Mouse (Mus musculus) adrenal gland, postnatal 36 days (tissue): ENCODE results near the gene Cep170b. TPM values are rescaled to one million over a fixed set of nuclear protein-coding genes. Genes with fewer than 3 reads are reported as not detected.

Source experiments
- DNase-seq, 2 experiments: peaks; one replicate each; pipeline ENCODE4 v3.0.0; 2021; ENCODE audit warnings: mixed read lengths in 1 of 2
- total RNA-seq, 2 experiments: library from RNA; stranded (reverse); gene quantifications; 2 replicates each; pipeline ENCODE4 v1.2.3; 2021

The Cep170b gene
- total RNA-seq, 2 experiments from 2014 or later: 41.5 to 48.8 TPM

- DNase-seq: no peak
Observed at GRCm38 (mm10) chr12:112737081-112737480, 16.8 kb downstream of the Cep170b start.

DNA sequence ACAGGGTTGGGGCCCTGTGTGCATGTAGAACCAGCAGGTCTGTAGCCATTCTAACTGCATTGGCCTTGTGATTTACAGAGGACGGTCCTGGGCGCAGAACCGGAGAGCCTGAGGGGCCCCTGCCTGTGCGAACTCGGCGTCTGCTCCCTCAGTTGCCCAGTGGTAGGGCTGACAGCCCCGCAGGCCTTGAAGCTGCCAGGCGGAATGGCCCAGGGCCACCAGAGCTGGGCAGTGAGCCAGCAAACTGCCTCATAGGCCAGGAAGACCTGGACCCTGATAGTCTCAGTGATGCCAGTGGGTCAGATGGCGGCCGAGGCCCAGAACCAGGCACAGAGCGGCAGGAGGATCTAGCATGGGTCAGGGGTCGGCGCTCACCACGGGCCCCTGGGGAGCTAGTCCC lies 17.5 kb downstream of the Cep170b start:
- DNase-seq: peak; percentile 74 to 82

DNA sequence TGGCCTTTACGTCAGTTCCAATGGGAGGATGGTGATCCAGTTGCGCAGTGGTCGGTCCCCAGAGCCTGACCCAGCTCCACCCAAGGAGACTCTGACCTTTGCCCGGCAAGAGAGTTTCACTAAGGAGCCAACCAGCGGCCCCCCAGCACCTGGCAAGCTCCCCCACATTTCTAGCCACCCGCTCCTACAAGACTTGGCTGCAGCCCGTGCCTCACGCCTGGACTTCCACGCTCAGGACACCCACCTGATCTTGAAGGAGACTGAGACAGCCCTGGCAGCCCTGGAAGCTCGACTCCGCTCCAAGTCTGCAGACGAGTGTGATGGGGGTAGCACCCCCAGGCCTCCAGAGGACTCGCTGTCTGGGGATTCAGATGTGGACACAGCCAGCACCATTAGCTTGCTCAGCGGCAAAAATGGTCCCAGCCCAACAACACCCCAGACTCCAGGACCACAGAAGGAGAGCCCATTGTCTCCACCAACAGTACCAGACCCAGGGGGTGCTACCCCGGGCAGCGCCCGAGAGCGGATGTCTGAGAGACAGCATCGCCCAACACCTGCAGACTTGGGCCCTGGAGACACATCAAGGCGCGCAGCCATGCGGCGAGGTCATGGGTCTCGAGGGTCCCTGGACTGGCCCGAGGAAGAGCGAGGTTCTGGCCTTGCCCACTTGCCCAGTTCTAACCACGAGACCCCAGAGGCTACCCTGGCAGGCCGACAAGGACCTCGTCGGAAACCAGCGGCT lies 18.2 kb downstream of the Cep170b start:
- DNase-seq: no peak

GRCm38 (mm10) chr12:112739023-112739568 lies 18.8 kb downstream of the Cep170b start:
- no peak for DNase-seq

DNA sequence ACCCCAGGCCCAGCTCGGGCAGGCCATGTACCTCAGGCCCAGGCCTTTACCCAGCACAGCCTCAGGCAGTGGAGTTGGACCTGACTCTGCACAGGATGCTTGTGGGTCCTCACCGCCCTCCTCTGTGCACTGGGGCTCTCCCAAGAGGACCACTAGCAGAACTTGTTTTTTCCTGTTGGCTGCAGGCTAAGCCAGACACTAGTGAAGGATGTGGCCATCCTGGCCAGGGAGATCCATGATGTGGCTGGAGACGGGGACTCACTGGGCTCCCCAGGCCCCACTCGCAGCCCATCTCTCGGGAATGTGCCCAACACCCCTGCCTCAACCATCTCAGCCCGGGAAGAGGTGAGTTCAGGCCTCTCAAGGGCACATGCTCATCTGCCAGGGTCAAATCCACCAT lies 22.5 kb downstream of the Cep170b start:
- DNase-seq: no peak

- DNase-seq: peak; percentile 75 to 88
Observed at GRCm38 (mm10) chr12:112743168-112743975, 23.1 kb downstream of the Cep170b start.

GRCm38 (mm10) chr12:112744211-112744610 lies 24.0 kb downstream of the Cep170b start:
- DNase-seq: no peak

GRCm38 (mm10) chr12:112744891-112745580 lies 24.8 kb downstream of the Cep170b start:
- no peak for DNase-seq

DNA sequence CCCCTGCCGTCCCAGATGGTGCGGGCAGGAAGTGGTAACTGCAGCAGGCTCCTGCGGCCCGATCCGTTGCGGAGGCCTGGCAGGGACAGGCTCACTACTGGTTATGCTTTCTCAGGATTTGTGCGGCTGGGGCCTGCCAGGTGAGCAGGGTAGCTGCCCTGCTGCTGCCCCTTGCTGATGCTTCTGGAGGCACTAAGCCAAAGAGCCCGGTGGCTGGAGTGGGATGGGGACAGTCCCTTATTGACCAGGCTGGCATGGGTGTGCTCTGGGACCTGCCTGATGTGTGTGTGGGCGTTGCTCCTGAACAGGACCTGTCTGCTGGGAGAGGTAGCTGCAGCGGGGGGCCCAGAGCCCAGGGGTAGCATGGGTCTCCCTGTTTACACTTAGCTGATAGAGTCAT lies 25.5 kb downstream of the Cep170b start:
- no peak for DNase-seq

DNA sequence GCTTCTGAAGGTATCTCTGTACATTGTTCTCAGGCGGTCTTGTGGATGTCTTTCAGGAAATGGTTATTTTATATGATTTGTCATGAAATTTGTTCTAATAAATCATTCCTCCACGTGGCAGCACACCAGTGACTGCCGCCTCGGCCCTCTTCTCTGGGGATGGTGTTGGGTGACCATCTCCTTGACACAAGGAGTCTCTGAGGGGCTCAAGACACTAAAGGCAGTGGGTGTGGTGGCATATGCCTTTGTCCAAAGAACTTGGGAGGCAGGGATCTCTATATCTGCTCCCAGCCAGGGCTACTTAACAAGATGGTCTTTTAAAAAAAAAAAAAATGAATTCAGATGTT lies 26.2 kb downstream of the Cep170b start:
- no peak for DNase-seq

DNA sequence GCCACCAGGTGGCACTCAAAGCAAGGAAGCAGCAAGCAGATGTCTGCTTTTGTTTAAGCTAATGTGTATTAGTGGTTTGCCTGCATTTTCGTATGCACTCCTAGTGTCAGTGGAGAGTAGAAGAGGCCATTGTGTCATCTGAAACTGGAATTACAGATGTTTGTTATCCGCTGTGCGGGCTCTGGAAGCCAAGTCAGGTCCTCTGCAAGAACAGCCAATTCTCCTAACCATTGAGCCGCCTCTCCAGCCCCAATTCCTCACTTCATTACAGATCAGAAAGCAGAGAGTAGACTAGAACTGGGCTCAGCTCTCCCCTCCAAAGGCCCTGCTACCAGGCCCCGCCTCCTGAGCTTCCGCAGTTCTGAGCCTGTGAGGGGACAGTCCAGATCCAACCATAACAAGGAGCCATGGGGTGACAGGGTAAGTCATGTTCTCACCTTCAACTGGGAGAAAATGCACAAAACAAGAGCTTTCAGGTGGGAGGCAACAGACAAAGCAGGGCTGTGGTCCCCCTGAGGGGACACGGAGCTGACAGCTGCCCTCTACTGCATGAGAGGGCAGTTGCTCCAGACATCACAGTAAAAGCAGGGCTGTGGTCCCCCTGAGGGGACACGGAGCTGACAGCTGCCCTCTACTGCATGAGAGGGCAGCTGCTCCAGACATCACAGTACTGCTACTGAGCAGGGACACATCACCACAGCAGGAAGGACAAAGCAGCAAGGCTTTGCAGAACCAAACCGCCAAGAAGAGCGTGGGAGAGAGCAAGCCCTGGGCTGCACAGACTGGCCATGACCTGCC lies 26.8 kb downstream of the Cep170b start:
- DNase-seq: peak in 1 of 2 experiments; percentile 47

GRCm38 (mm10) chr12:112747606-112747970 lies 27.3 kb downstream of the Cep170b start:
- no peak for DNase-seq

- DNase-seq: no peak
Observed at GRCm38 (mm10) chr12:112750976-112751375, 30.7 kb downstream of the Cep170b start.

GRCm38 (mm10) chr12:112752399-112752798 lies 32.1 kb downstream of the Cep170b start:
- no peak for DNase-seq

GRCm38 (mm10) chr12:112755900-112756299 lies 35.6 kb downstream of the Cep170b start:
- no peak for DNase-seq

GRCm38 (mm10) chr12:112757896-112758295 lies 37.6 kb downstream of the Cep170b start:
- no peak for DNase-seq

- DNase-seq: no peak
Observed at GRCm38 (mm10) chr12:112759471-112759870, 39.2 kb downstream of the Cep170b start.

DNA sequence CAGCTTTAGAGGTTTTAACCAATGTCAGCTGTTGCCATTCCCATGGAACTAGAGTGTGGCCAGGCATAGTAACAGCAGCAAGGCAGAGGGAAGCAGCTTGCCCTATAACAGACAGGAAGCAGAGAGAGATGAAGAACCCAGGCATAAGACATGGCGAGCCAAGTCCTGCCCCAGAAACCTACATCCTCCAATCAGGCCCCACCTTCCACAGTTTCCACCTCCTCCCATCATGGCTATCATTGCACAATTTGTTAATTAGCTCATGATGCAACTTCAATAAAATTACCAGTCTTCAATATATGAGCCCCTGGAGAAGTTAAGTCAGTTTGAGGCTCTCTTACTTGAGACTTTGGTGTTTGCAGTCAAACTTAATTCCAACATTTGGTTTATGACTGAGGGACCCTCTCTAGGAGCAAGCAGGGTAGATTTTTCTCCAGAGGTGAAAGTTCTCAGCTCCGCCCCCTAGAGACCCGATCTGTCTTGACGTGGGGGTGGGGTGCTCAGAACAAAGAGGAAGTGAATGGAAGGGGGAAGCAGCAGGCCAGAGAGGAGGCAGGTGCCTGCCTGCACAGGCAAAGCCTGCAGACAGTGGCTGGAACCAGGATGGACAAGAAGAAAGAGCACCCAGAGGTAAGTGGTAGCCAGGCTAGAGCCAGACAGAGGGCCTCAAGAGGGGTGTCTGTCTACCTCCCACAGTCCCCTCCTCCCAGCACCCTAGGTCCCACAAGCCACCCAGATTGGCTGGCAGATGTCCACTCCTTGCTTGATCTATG lies 40.1 kb downstream of the Cep170b start, which contains the start of gene Pld4:
Gene Pld4, plus strand, starts transcription at position 502 of the 773 bp plus-strand sequence.
- DNase-seq: no peak

GRCm38 (mm10) chr12:112761411-112761810 lies 41.2 kb downstream of the Cep170b start:
- no peak for DNase-seq

DNA sequence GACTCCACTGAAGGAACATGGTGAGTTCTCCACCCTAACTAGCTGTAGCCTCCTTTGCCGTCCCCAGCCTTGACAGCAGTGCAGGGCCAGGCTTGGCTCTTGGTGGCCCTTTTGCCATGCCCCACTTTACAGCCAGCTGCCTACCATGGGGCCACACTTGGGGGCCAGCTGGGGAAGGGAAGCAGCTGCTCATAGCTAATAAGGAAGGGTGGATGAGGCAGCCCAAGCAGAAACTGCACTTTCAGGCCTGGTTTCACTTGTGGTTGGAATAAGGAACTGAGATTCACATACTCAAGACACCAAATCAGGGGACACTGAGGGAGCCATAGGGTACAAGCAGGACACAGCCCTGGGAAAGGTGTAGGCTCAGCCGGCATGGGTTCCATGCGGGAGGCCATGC lies 41.8 kb downstream of the Cep170b start:
- no peak for DNase-seq

DNA sequence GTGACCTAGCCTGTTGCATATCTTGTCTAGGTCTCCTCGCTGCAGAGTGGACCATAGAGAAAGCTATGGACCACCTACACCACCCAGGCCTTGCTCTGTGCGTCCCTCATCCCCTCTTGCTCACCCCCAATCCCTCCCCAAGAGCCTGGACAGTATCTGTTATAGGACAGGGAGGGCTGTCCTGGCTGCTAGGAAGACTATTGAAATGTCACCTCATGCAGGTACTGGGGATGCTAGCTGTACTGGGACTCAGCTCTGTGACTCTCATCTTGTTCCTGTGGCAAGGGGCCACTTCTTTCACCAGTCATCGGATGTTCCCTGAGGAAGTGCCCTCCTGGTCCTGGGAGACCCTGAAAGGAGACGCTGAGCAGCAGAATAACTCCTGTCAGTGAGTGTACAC lies 42.9 kb downstream of the Cep170b start:
- DNase-seq: no peak
